Mouse (Mus musculus) liver, embryonic 11.5 days (tissue): ENCODE data around the gene Pecam1. TPM values are rescaled to one million over a fixed set of nuclear protein-coding genes. Genes with fewer than 3 reads are reported as not detected.
A peak's percentile ranks its signal among the peaks of the same experiment; 100 is the strongest.
"Not testable (repeated sequence)": the region's sequence is repeated elsewhere in the genome, so short reads cannot be mapped to it uniquely, and the experiment has no call there.

ENCODE experiments used
- ATAC-seq: fragments of 200-750 bp; cut with Nextera tagmentation; replicated peaks from 2 replicates; pipeline ENCODE4 v1.8.0; 2017; ENCODE audit warnings: moderate number of reproducible peaks, mild to moderate bottlenecking, moderate TSS enrichment, moderate library complexity; ENCODE audit not compliant: low FRiP score
- DNase-seq: peaks from one replicate; pipeline ENCODE4 v3.0.0-alpha.2; 2017; ENCODE audit warnings: low spot score
- H3K27ac ChIP-seq: fragments of 300-500 bp; sonication (generic); 2 replicates; pipeline ENCODE4 v1.5.1; 2014; ENCODE audit warnings: mild to moderate bottlenecking, low read depth, low read length, control low read depth
- H3K27me3 ChIP-seq: fragments of 300-500 bp; sonication (generic); replicated peaks from 2 replicates; pipeline ENCODE4 v1.6.1; 2014; ENCODE audit warnings: low read length, mixed read lengths; ENCODE audit not compliant: control insufficient read depth, insufficient read depth
- H3K36me3 ChIP-seq: fragments of 300-500 bp; sonication (generic); 2 replicates; pipeline ENCODE4 v1.6.1; 2014; ENCODE audit warnings: mild to moderate bottlenecking, low read length, moderate library complexity, mixed read lengths; ENCODE audit not compliant: control insufficient read depth, insufficient read depth
- H3K4me1 ChIP-seq: fragments of 300-500 bp; sonication (generic); replicated peaks from 2 replicates; pipeline ENCODE4 v1.6.1; 2014; ENCODE audit warnings: low read length, mixed read lengths; ENCODE audit not compliant: control insufficient read depth, insufficient read depth
- H3K4me2 ChIP-seq: fragments of 300-500 bp; sonication (generic); 2 replicates; pipeline ENCODE4 v1.6.1; 2014; ENCODE audit warnings: mild to moderate bottlenecking, control low read depth, moderate library complexity
- H3K4me3 ChIP-seq: fragments of 300-500 bp; sonication (generic); 2 replicates; pipeline ENCODE4 v1.5.1; 2014; ENCODE audit warnings: low read depth, low read length, control low read depth
- H3K9ac ChIP-seq: fragments of 300-500 bp; sonication (generic); 2 replicates; pipeline ENCODE4 v1.6.1; 2014; ENCODE audit warnings: low read depth, low read length, control low read depth
- H3K9me3 ChIP-seq: fragments of 300-500 bp; sonication (generic); 2 replicates; pipeline ENCODE4 v1.6.1; 2016; ENCODE audit warnings: low read length, inconsistent platforms, mixed read lengths; ENCODE audit not compliant: control insufficient read depth
- WGBS: fragments of 180-500 bp; shearing (Covaris S2); extraction: QIAGEN DNeasy Blood & Tissue Kit; methylation state at CpG from one replicate; pipeline ENCODE4 v1.1.7; 2014; 5-methylcytosine and 5-hydroxymethylcytosine counted together
- polyA plus RNA-seq: library from polyadenylated mRNA; unstranded; fragments of >200 nt; fragmentation: Nextera tagmentation; extraction: Ambion mirVana; gene quantifications from 2 replicates; pipeline ENCODE4 v1.2.1, GENCODE M21; 2014

Gene Pecam1
- polyA plus RNA-seq, 1 experiment from 2014 or later: 18.0 TPM

DNA sequence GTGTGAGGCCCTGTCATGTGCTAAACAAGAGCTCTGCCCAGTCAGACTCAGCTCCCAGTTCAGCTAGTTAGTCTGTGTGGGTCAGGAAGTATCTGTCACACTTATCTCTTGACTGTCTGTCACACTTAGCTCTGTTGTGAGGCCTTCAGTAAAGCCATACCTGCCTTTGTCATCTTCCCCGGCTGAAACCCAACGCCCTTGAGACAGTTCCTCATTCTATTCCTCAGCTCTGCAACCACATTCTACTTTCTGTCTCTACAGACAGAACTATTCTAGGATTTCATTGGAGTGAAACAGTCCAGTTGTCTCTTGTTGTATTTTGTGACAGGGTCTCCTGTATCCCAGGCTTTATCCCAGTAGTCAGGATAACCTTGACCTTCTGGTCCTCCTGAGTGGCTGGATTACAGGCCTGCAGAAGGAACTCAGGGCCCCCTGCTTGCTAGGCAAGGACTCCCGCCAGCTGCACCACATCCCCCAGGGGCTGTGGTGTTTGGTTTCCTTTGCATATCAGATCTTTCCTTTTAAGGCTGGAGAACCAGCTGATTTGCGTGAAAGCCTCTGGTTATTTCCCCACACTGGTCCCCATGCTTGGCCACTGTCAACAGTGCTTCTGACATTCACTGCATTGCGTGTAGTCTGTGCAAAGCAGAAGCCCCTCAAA lies 11.8 kb upstream of the Pecam1 start:
- no peaks in the 10 kb centered on the region for H3K9me3 ChIP-seq
- H3K4me3 ChIP-seq: no peak overlapping the region
- peak overlapping the region; percentile 35 for H3K27ac ChIP-seq
- H3K9ac ChIP-seq: no peak overlapping the region
- ATAC-seq: peak; percentile 50
- peak overlapping the region; percentile 38; the same call in 1 of the 2 replicates for H3K4me2 ChIP-seq
- 15% methylated on average over 5 of the region's 5 CpGs for WGBS
- no peaks in the 10 kb centered on the region; the same call in none of the 2 replicates for H3K36me3 ChIP-seq
- H3K4me1 ChIP-seq: peaks cover 17% of the 10 kb centered on the region
- no peaks in the 10 kb centered on the region for H3K27me3 ChIP-seq
- DNase-seq: no peak

DNA sequence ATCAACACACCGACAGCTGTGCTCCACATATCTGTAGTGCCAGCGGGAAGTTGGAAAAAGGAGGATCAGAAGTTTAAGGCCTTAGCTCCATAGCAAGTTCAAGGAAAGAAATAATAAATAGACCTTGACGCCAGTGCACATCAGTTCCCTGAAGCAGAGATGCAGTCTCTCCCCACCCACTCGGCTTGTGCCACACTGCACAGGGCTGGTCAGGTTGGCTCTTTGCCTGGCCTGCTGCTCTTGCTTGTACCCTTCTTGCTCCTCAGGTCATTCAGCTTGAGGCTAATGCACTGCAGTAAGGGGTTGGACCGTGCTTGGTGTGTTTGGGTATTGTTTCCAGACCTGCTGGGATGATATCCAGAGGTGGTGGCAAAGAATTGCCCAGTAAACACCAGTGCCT lies 10.1 kb upstream of the Pecam1 start:
- Histone ChIP-seq H3K9me3 (no peaks in the 10 kb centered on the region), H3K36me3 (no peaks in the 10 kb centered on the region), H3K27me3 (no peaks in the 10 kb centered on the region), H3K4me3 (no peak overlapping the region), H3K4me1 (peaks cover 17% of the 10 kb centered on the region), H3K9ac (no peak overlapping the region), H3K4me2 (no peak overlapping the region), H3K27ac (no peak overlapping the region)
- DNase-seq (no peak), ATAC-seq (no peak)
- 90% methylated on average over 5 of the region's 5 CpGs for WGBS

DNA sequence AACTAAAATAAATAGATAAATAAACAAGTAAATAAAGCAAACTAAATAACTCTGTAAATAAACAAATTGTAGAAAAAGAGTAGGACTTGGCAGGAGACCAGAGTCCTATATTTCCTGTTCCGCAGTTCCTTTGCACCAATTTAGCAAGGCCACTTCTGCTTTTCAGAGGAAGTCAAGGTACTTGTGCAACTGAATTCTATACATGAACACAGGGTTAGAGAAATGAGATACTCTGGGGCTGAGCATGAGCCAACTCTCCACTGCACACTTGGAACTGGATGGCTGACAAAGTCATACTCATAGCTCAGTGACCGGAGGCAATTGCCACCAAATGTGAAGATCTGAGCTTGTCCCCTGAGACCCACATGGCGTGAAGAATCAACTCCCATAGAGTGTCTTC lies 8.6 kb upstream of the Pecam1 start:
- WGBS: 78% methylated on average over 3 of the region's 3 CpGs
- Histone ChIP-seq H3K27me3 (no peaks in the 10 kb centered on the region), H3K4me2 (no peak overlapping the region), H3K9me3 (no peaks in the 10 kb centered on the region), H3K9ac (no peak overlapping the region), H3K4me3 (no peak overlapping the region), H3K27ac (no peak overlapping the region), H3K36me3 (no peaks in the 10 kb centered on the region), H3K4me1 (peaks cover 17% of the 10 kb centered on the region)
- no peak for DNase-seq
- no peak for ATAC-seq

DNA sequence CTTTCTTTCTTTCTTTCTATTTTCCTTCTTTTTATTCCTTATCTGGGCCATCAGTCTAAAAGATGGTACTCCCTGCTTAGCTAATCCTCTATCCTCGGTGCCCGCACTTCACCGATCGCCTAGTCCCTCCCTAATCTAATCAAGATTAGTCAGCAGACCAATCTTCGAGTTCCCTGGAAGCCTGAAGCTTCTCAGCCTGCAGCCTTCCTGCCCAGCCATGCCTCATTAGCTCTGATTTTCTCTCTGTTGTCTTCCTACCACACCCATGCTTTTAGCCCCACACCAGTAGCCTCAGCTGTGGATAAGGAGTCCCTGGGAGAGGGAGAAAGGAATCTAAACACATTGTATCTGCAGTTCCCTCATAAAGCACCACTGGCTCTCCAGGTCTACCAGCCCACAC lies 5.2 kb upstream of the Pecam1 start:
- 49% methylated on average over 5 of the region's 5 CpGs for WGBS
- no peak overlapping the region for H3K9ac ChIP-seq
- H3K4me2 ChIP-seq: no peak overlapping the region
- ATAC-seq (no peak), DNase-seq (no peak)
- H3K9me3 ChIP-seq: no peaks in the 10 kb centered on the region
- H3K27me3 ChIP-seq: no peaks in the 10 kb centered on the region
- H3K4me3 ChIP-seq: no peak overlapping the region
- peaks cover 10% of the 10 kb centered on the region; the same call in 1 of the 2 replicates for H3K4me1 ChIP-seq
- H3K36me3 ChIP-seq: no peaks in the 10 kb centered on the region
- H3K27ac ChIP-seq: no peak overlapping the region

DNA sequence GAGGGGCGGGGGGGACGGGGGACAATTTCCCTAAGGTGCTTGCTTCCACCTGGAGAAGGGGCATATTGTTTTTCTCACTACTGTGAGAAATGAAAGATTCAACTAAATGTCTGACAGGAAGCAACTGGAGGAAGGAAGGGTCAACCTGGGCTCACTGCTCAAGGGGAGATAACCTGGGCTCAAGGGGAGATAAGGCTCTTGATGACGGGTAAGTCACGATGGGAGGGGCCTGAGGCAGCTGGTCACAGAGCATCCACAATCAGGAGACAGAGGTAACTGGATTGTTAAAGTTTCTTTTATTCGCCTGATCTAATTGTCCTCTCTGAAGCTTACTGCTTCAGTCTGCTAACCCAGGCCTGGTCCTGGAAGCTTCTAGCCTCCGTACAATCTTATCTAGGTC lies 2.9 kb upstream of the Pecam1 start:
- H3K27ac ChIP-seq: no peak overlapping the region
- whole genome bisulfite sequencing: 66% methylated on average over 6 of the region's 6 CpGs

DNA sequence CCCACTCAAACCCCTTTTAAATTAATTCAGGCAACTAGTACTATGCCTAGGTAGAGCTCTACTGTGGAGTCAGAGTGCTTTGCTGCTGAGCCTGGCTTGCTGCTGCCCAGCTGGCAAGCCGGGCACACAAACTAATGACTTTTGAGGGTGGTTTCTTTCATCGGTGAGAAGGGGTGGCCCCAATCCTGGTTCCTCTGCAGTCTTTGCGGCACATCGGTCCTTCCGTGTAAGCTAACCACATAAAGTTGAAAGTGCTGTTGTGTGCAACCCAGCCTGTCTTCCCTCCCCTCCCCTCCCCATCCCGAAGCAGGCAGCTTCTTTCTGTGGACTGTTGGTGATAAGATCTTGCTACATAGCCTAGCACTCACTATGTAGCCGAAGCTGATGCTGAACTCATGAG lies 1.7 kb upstream of the Pecam1 start:
- Histone ChIP-seq H3K9ac (no peak overlapping the region), H3K27me3 (no peaks in the 10 kb centered on the region), H3K4me3 (no peak overlapping the region), H3K27ac (no peak overlapping the region), H3K4me2 (no peak overlapping the region; the same call in 1 of the 2 replicates), H3K9me3 (peaks cover 2% of the 10 kb centered on the region; the same call in 1 of the 2 replicates), H3K36me3 (no peaks in the 10 kb centered on the region), H3K4me1 (peaks cover 10% of the 10 kb centered on the region; the same call in 1 of the 2 replicates)
- DNase-seq: no peak
- ATAC-seq: no peak
- WGBS: 44% methylated on average over 7 of the region's 7 CpGs

More for the DNA sequence above, 2.9 kb upstream of the Pecam1 start:
- DNase-seq (no peak), ATAC-seq (no peak)
- no peak overlapping the region for H3K4me3 ChIP-seq
- H3K9me3 ChIP-seq: no peaks in the 10 kb centered on the region
- H3K36me3 ChIP-seq: no peaks in the 10 kb centered on the region
- H3K27me3 ChIP-seq: no peaks in the 10 kb centered on the region
- no peak overlapping the region for H3K4me2 ChIP-seq
- H3K9ac ChIP-seq: no peak overlapping the region
- peaks cover 10% of the 10 kb centered on the region; the same call in 1 of the 2 replicates for H3K4me1 ChIP-seq

DNA sequence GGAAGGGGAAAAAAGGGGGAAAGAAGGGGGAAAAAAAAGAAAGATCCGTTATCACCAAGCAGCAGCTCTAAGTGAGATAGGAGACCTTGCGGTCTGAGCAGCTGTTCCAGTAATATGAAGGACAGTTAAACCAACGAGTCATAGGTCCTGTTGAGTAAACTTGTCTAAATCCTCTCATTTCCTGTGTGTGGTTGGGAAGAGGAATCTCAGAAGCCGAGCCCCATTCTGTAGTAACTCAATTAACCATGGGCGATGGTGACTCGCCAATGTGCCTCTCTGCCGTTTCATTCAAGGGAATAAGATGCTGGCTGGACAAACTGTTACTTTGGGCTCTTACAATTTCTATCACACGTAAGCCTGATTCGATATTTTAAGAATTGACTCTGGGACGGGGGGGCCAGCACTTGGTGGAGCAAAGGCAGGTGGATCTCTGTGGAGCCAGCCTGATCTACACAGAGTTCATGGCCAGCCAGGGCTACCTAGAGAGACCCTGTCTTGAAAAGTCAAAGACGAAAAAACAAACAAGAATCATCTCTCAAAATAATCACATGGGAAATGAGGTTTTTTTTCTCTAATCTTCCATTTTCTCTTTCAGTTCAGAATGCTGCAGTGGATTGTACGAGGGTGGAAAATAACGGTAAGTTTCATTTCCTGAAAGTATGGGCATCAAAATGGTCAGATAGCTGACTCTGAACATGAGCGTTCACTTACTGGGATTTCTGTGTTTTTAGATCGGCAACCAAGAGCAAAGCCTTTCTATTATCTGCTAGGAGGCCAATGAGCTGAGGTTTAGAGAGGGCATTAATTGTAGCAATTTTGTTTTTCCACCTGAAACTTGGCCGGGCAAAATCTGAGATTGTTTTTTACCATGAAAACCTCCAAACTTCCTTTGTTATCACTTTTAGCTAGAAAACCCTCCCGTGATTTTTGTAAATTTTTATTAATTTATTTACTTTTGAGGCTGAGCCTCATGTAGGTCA lies 901 bp upstream of the Pecam1 start, which contains the start of gene Milr1:
Milr1 (plus strand) TSS at position 188 of the 980 bp plus-strand sequence.
- Histone ChIP-seq H3K36me3 (no peaks in the 10 kb centered on the region), H3K9ac (no peak within 1 kb of the TSS), H3K4me3 (no peak within 1 kb of the TSS), H3K4me2 (peak within 1 kb of the TSS; percentile 27), H3K27me3 (no peaks in the 10 kb centered on the region), H3K4me1 (peaks cover 10% of the 10 kb centered on the region; the same call in 1 of the 2 replicates), H3K9me3 (peaks cover 2% of the 10 kb centered on the region; the same call in 1 of the 2 replicates), H3K27ac (no peak within 1 kb of the TSS; the same call in 1 of the 2 replicates)
- DNase-seq (no peak), ATAC-seq (no peak)
- 52% methylated on average over 17 of the region's 17 CpGs for WGBS

DNA sequence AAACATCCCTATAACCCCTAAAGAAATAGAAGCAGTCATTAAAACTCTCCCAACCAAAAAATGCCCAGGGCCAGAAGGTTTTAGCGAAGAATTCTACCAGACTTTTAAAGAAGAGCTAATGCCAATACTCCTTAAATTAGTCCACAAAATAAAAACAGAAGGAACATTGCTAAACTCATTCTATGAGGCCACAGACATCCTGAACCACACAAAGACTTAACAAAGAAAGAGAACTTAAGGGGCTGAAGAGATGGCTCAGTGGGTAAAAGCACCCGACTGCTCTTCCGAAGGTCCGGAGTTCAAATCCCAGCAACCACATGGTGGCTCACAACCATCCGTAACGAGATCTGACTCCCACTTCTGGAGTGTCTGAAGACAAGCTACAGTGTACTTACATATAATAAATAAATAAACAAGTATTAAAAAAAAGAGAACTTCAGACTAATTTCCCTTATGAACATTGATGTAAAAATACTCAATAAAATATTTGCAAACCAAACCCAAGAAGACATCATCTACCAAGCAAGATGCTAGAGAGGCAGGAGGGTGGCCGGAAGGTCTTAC lies 789 bp downstream of the Pecam1 start:
- H3K4me3 ChIP-seq, H3K36me3 ChIP-seq, H3K9me3 ChIP-seq, H3K4me2 ChIP-seq, H3K9ac ChIP-seq, H3K27me3 ChIP-seq, H3K4me1 ChIP-seq, DNase-seq, H3K27ac ChIP-seq, ATAC-seq: not testable (repeated sequence)
- 90% methylated on average over 7 of the region's 7 CpGs for WGBS
